Mouse (Mus musculus) ES-Bruce4 (cell line): ENCODE measurements around the gene Serhl. TPM values are rescaled to one million over a fixed set of nuclear protein-coding genes. Genes with fewer than 3 reads are reported as not detected.

Experiments used
- H3K27ac ChIP-seq: 2 replicates; pipeline ENCODE4 v1.5.1; 2012; ENCODE audit warnings: low read length, inconsistent platforms; ENCODE audit not compliant: insufficient read depth
- H3K27me3 ChIP-seq: 2 replicates; pipeline ENCODE4 v1.6.1; 2012; ENCODE audit warnings: mild to moderate bottlenecking, low read length, inconsistent platforms; ENCODE audit not compliant: control insufficient read depth, poor library complexity, insufficient read depth, severe bottlenecking
- H3K36me3 ChIP-seq: 2 replicates; pipeline ENCODE4 v1.6.1; 2012; ENCODE audit warnings: inconsistent platforms, mild to moderate bottlenecking, low read length, moderate library complexity; ENCODE audit not compliant: control insufficient read depth, poor library complexity, insufficient read depth, severe bottlenecking
- H3K4me1 ChIP-seq: one replicate; pipeline ENCODE4 v1.8.1; 2011; ENCODE audit warnings: low read length; ENCODE audit not compliant: control insufficient read depth, insufficient read depth
- H3K4me3 ChIP-seq: 2 replicates; pipeline ENCODE4 v1.5.1; 2011; ENCODE audit warnings: low read depth, mild to moderate bottlenecking, low read length
- H3K9ac ChIP-seq: 2 replicates; pipeline ENCODE4 v1.6.1; 2012; ENCODE audit warnings: low read depth, mild to moderate bottlenecking, inconsistent platforms; ENCODE audit not compliant: poor library complexity, severe bottlenecking
- H3K9me3 ChIP-seq: replicated peaks from 2 replicates; pipeline ENCODE4 v1.6.1; 2012; ENCODE audit warnings: mild to moderate bottlenecking, low read length, inconsistent platforms; ENCODE audit not compliant: control insufficient read depth, poor library complexity, insufficient read depth, severe bottlenecking
- CTCF ChIP-seq: IDR thresholded peaks from one replicate; pipeline ENCODE4 v1.8.1; 2011; ENCODE audit warnings: low read depth, low read length
- EP300 ChIP-seq: IDR thresholded peaks from 2 replicates; pipeline ENCODE4 v1.6.1; 2011; ENCODE audit warnings: low read depth, low read length; ENCODE audit not compliant: insufficient read depth
- POLR2A ChIP-seq: IDR thresholded peaks from one replicate; pipeline ENCODE4 v1.8.1; 2011; ENCODE audit warnings: low read length; ENCODE audit not compliant: insufficient read depth
- polyA plus RNA-seq: library from polyadenylated mRNA; stranded (reverse); fragments of >200 nt; gene quantifications from 2 replicates; pipeline ENCODE4 v1.2.4, GENCODE M21; 2011; ENCODE audit warnings: low read depth; ENCODE audit not compliant: missing spikeins, insufficient read depth, insufficient read length

Serhl gene
- polyA plus RNA-seq, 1 experiment = 20.5 TPM

DNA sequence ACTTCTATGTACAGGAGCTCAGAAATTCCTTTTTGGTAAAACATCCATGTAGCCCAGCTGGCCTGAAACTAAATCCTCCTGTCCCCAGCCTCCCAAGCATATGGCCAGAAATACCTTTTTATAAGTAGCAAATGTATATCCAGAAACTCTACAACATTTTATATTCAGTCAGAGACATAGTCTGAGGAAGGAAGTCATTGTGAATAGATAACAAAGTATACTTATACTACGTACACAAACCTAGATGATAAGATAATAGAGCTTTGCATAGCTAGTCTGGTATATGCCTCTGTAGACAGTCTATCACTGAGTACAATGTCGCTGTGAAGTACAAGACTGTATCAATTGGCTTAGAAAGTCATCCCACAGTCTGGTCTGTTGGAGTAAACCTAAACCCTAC, 46.3 kb downstream of the Serhl start:
- H3K36me3 ChIP-seq = peaks cover 66% of the 10 kb centered on the region
- no peaks in the 10 kb centered on the region for H3K27me3 ChIP-seq
- no peak overlapping the region for H3K4me3 ChIP-seq
- H3K27ac ChIP-seq = no peak overlapping the region
- no peak overlapping the region for H3K9ac ChIP-seq
- no peak for TF ChIP-seq CTCF
- no peak for TF ChIP-seq POLR2A
- TF ChIP-seq EP300 = no peak
- no peaks in the 10 kb centered on the region for H3K4me1 ChIP-seq
- no peaks in the 10 kb centered on the region for H3K9me3 ChIP-seq

- Histone ChIP-seq H3K27ac (no peak overlapping the region), H3K27me3 (no peaks in the 10 kb centered on the region), H3K4me1 (no peaks in the 10 kb centered on the region), H3K4me3 (no peak overlapping the region), H3K9ac (no peak overlapping the region), H3K36me3 (peaks cover 21% of the 10 kb centered on the region), H3K9me3 (no peaks in the 10 kb centered on the region)
- TF ChIP-seq EP300 = no peak
- no peak for TF ChIP-seq CTCF
- TF ChIP-seq POLR2A = no peak
Measured at GRCm38 (mm10) chr15:83142861-83143260, 53.6 kb downstream of the Serhl start.

DNA sequence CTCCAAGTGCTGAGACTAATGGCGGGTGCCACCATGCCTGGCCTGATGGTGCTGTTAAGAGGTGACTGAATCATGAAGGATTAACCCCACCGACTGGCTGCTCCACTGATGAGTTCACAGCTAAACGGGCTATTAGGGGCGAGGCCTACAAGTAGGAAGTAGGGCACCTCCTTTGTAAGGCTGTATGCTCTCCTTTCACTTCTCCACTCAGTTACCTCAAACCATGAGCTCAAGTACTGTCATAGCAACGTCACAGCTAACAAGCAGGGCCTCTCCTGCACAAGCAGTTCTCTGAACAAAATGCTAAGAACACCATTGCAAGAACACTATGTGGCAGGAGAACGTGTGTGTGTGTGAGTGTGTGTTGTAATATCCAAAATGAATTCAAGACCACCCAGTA, 56.2 kb downstream of the Serhl start:
- H3K36me3 ChIP-seq = peaks cover 12% of the 10 kb centered on the region
- no peaks in the 10 kb centered on the region for H3K4me1 ChIP-seq
- H3K9ac ChIP-seq = no peak overlapping the region
- TF ChIP-seq EP300 (no peak), CTCF (no peak), POLR2A (no peak)
- no peak overlapping the region for H3K27ac ChIP-seq
- H3K4me3 ChIP-seq = no peak overlapping the region
- H3K9me3 ChIP-seq = no peaks in the 10 kb centered on the region
- H3K27me3 ChIP-seq = no peaks in the 10 kb centered on the region

GRCm38 (mm10) chr15:83148395-83148794, 59.1 kb downstream of the Serhl start:
- H3K4me3 ChIP-seq = peak overlapping the region; percentile 99
- H3K27me3 ChIP-seq = no peaks in the 10 kb centered on the region
- peaks cover 12% of the 10 kb centered on the region for H3K36me3 ChIP-seq
- no peak for TF ChIP-seq POLR2A
- no peak for TF ChIP-seq EP300
- TF ChIP-seq CTCF = no peak
- H3K9me3 ChIP-seq = no peaks in the 10 kb centered on the region
- H3K9ac ChIP-seq = peak overlapping the region; percentile 94
- H3K4me1 ChIP-seq = no peaks in the 10 kb centered on the region
- H3K27ac ChIP-seq = no peak overlapping the region

GRCm38 (mm10) chr15:83148801-83149195, 59.5 kb downstream of the Serhl start:
- H3K27me3 ChIP-seq = no peaks in the 10 kb centered on the region
- no peaks in the 10 kb centered on the region for H3K9me3 ChIP-seq
- peak overlapping the region; percentile 63; the same call in 1 of the 2 replicates for H3K27ac ChIP-seq
- H3K9ac ChIP-seq = peak overlapping the region; percentile 94
- H3K4me3 ChIP-seq = peak overlapping the region; percentile 99
- TF ChIP-seq EP300 (no peak), CTCF (no peak), POLR2A (no peak)
- peaks cover 12% of the 10 kb centered on the region for H3K36me3 ChIP-seq
- H3K4me1 ChIP-seq = no peaks in the 10 kb centered on the region

DNA sequence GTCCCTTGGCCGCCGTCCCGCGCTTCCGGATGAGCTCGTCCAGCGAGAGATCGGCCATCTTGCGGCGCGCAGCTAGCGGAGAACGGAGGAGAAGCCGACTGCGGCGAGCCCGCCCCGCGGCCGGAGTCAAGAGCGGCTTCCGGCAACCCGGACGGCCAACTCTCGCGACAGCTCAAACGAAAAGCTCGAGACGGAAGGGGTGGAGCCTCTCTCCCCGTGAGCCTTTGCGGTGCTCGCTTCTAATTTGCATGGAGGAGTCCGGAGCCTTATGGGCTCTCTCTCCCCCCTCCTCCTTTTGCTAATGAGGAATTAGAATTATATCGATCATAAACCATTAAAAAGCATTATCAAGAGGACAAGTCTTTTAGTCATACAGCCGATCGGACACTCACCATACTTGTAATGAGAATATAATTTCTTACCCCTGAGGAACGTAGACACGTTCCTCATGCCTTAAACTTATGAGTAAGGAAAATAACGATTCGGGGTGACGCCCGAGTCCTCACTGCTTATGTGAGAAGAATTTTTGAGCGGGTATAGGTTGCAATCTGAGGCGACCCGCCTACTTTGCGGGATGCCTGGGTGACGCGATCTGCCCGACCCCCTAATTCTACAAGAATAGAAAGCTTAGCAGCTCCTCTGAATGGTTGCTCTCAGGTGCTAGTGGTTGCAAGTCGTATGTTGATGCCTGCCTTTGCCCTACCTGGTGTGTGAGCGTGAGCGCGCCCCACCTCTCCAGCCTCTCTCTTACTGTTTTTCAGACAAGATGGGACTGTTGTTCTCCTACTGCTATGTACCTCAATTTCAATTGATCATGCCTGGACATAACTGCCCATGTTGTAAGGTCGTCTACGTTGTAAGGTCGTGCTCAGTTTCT, 60.1 kb downstream of the Serhl start, which contains the start of gene Poldip3:
Poldip3 (minus strand) TSS at position 189 of the 877 bp plus-strand sequence.
- Histone ChIP-seq H3K4me1 (no peaks in the 10 kb centered on the region), H3K9ac (peak within 1 kb of the TSS; percentile 94), H3K27me3 (no peaks in the 10 kb centered on the region), H3K9me3 (no peaks in the 10 kb centered on the region), H3K36me3 (peaks cover 12% of the 10 kb centered on the region), H3K4me3 (peak within 1 kb of the TSS; percentile 99), H3K27ac (peak within 1 kb of the TSS; percentile 96)
- TF ChIP-seq POLR2A (peak; percentile 100), EP300 (no peak), CTCF (no peak)
